Mouse (Mus musculus) lung, postnatal 0 days (tissue): Measurements from ENCODE around the gene Mfap1b.

Experiments
- CTCF ChIP-seq: IDR thresholded peaks from 2 replicates; pipeline ENCODE4 v1.5.1; 2016; ENCODE audit warnings: antibody characterized with exemption, mild to moderate bottlenecking
- EP300 ChIP-seq: IDR thresholded peaks from 2 replicates; pipeline ENCODE4 v1.6.1; 2016; ENCODE audit warnings: antibody characterized with exemption, mild to moderate bottlenecking, control low read depth

GRCm38 (mm10) chr2:121416356-121416755 lies 57.5 kb downstream of the Mfap1b start:
- TF ChIP-seq CTCF (no peak), EP300 (no peak)
